Comparison of ENCODE assay signal across 8 mouse cellular contexts in genomic region chr16:33560281-33560680, GRCm38 (mm10). TPM values are rescaled to one million over a fixed set of nuclear protein-coding genes. Genes with fewer than 3 reads are reported as not detected.
DNase-seq lines count a peak whose midpoint lies in the region; ATAC-seq lines count a peak whose summit lies in the region.

No protein-coding gene starts in this region.

- H3K36me3 ChIP-seq in embryonic facial prominence, embryonic 10.5 days (replicated peaks), result no peaks in the 10 kb centered on the region
- H3K36me3 ChIP-seq in limb, embryonic 10.5 days, result no peaks in the 10 kb centered on the region
- H3K36me3 ChIP-seq in midbrain, embryonic 14.5 days (ENCODE audit: control insufficient read depth, insufficient read depth, low read length), result no peaks in the 10 kb centered on the region
- no peaks in the 10 kb centered on the region for H3K36me3 ChIP-seq in stomach, embryonic 14.5 days (ENCODE audit: control insufficient read depth, insufficient read depth, low read length)

- peaks cover 25% of the 10 kb centered on the region for H3K4me1 ChIP-seq in embryonic facial prominence, embryonic 10.5 days
- H3K4me1 ChIP-seq in limb, embryonic 10.5 days, result peaks cover 9% of the 10 kb centered on the region
- peaks cover under 1% of the 10 kb centered on the region; the same call in 1 of the 2 replicates for H3K4me1 ChIP-seq in midbrain, embryonic 14.5 days (ENCODE audit: control insufficient read depth, insufficient read depth, low read length)
- peaks cover 14% of the 10 kb centered on the region for H3K4me1 ChIP-seq in stomach, embryonic 14.5 days (ENCODE audit: control insufficient read depth, insufficient read depth, low read length)

- WGBS in embryonic facial prominence, embryonic 10.5 days, result 1% methylated on average over 6 of the region's 6 CpGs
- 2% methylated on average over 6 of the region's 6 CpGs for WGBS in limb, embryonic 10.5 days
- 0% methylated on average over 6 of the region's 6 CpGs for WGBS in midbrain, embryonic 14.5 days
- WGBS in stomach, embryonic 14.5 days, result 10% methylated on average over 6 of the region's 6 CpGs

- no peaks in the 10 kb centered on the region for H3K9me3 ChIP-seq in embryonic facial prominence, embryonic 10.5 days
- H3K9me3 ChIP-seq in limb, embryonic 10.5 days (replicated peaks), result no peaks in the 10 kb centered on the region
- no peaks in the 10 kb centered on the region for H3K9me3 ChIP-seq in midbrain, embryonic 14.5 days (ENCODE audit: control insufficient read depth, low read length)
- no peaks in the 10 kb centered on the region for H3K9me3 ChIP-seq in stomach, embryonic 14.5 days (ENCODE audit: control insufficient read depth, low read depth, low read length)

- H3K4me3 ChIP-seq in embryonic facial prominence, embryonic 10.5 days, result no peak overlapping the region
- H3K4me3 ChIP-seq in limb, embryonic 10.5 days, result no peak overlapping the region
- no peak overlapping the region for H3K4me3 ChIP-seq in midbrain, embryonic 14.5 days (replicated peaks; ENCODE audit: low read depth, low read length)
- no peak overlapping the region for H3K4me3 ChIP-seq in stomach, embryonic 14.5 days (ENCODE audit: low read depth, low read length)

- no peaks in the 10 kb centered on the region for H3K27me3 ChIP-seq in embryonic facial prominence, embryonic 10.5 days (replicated peaks; ENCODE audit: low read depth, poor library complexity, severe bottlenecking)
- H3K27me3 ChIP-seq in limb, embryonic 10.5 days (ENCODE audit: low read depth, poor library complexity, severe bottlenecking), result no peaks in the 10 kb centered on the region
- H3K27me3 ChIP-seq in midbrain, embryonic 14.5 days (ENCODE audit: control insufficient read depth, insufficient read depth, low read length), result no peaks in the 10 kb centered on the region
- H3K27me3 ChIP-seq in stomach, embryonic 14.5 days (ENCODE audit: control insufficient read depth, insufficient read depth, low read length), result no peaks in the 10 kb centered on the region

- peak; percentile 81; the same call in 1 of the 2 replicates for ATAC-seq in midbrain, embryonic 14.5 days (ENCODE audit: low FRiP score, low TSS enrichment)
- ATAC-seq in stomach, embryonic 14.5 days (ENCODE audit: insufficient number of reproducible peaks, insufficient read depth, low FRiP score, low read depth), result peak; percentile 24

- no peak overlapping the region for H3K9ac ChIP-seq in midbrain, embryonic 14.5 days (replicated peaks; ENCODE audit: low read length)
- H3K9ac ChIP-seq in stomach, embryonic 14.5 days (replicated peaks; ENCODE audit: low read depth, low read length), result no peak overlapping the region

- peak; percentile 83 for DNase-seq in 3134 (ENCODE audit: extremely low read depth, insufficient read length, low spot score)
- DNase-seq in adrenal gland, postnatal 10 days, result peak; percentile 91
- peak; percentile 89 for DNase-seq in embryonic facial prominence, embryonic 10.5 days (ENCODE audit: low spot score)
- peak; percentile 93 for DNase-seq in heart, adult 18-20 months
- DNase-seq in kidney, adult 11 months, result peak; percentile 83
- DNase-seq in limb, embryonic 10.5 days (ENCODE audit: low spot score), result peak; percentile 85
- peak; percentile 83 for DNase-seq in midbrain, embryonic 14.5 days

- H3K4me2 ChIP-seq in midbrain, embryonic 14.5 days (ENCODE audit: low read length), result no peak overlapping the region
- H3K4me2 ChIP-seq in stomach, embryonic 14.5 days (replicated peaks; ENCODE audit: low read depth, low read length), result no peak overlapping the region

- H3K27ac ChIP-seq in embryonic facial prominence, embryonic 10.5 days (replicated peaks), result peak overlapping the region; percentile 58
- peak overlapping the region; percentile 63 for H3K27ac ChIP-seq in limb, embryonic 10.5 days
- no peak overlapping the region for H3K27ac ChIP-seq in midbrain, embryonic 14.5 days (replicated peaks; ENCODE audit: low read depth, low read length)
- no peak overlapping the region for H3K27ac ChIP-seq in stomach, embryonic 14.5 days (ENCODE audit: low read length)

RNA-seq across cellular contexts. Expression of gene Slc12a8, which starts 43.2 kb away (rescaled TPM):
- total RNA-seq in adrenal gland, postnatal 10 days (2021), result 1 to 10 TPM in 1 of 2 experiments, under 1 TPM in 1; 0.63 to 1.3 TPM
- 0.50 and 0.79 TPM in 2 replicates for polyA plus RNA-seq in embryonic facial prominence, embryonic 10.5 days (2016; fragmentation: Nextera tagmentation; extraction: Ambion mirVana)
- total RNA-seq in heart, adult 18-20 months (2021), result under 1 TPM; 0.31 to 0.47 TPM
- 0.44 and 0.60 TPM in 2 replicates for polyA plus RNA-seq in limb, embryonic 10.5 days (2016; fragmentation: Nextera tagmentation; extraction: Ambion mirVana)
- 0.65 and 0.80 TPM in 2 replicates for polyA plus RNA-seq in midbrain, embryonic 14.5 days (2014; fragmentation: Nextera tagmentation; extraction: Ambion mirVana)
- 1.8 and 1.9 TPM in 2 replicates for polyA plus RNA-seq in stomach, embryonic 14.5 days (2014; fragmentation: Nextera tagmentation; extraction: Ambion mirVana)

Comparison
In these comparisons a context has a peak if more than half of its experiments do, and no peak if none do; other contexts are left out.
1. H3K27ac ChIP-seq: peak in embryonic facial prominence, embryonic 10.5 days (single experiment) and limb, embryonic 10.5 days (single experiment); none in midbrain, embryonic 14.5 days (single experiment) and stomach, embryonic 14.5 days (single experiment).
2. Peak in every context shown above with its lines, with median percentiles within 50 percentile points of each other: DNase-seq.